Mouse (Mus musculus) large intestine, adult 2 months (tissue): ENCODE data around the gene Cenpt. TPM values are rescaled to one million over a fixed set of nuclear protein-coding genes. Genes with fewer than 3 reads are reported as not detected.

ENCODE experiments used
- DNase-seq: peaks from one replicate; pipeline ENCODE4 v3.0.0-alpha.2; 2012; ENCODE audit warnings: low read depth, low spot score
- WGBS: fragments of 180-500 bp; shearing (Covaris S2); methylation state at CpG from one replicate; pipeline ENCODE4 v1.1.7; 2018; 5-methylcytosine and 5-hydroxymethylcytosine counted together
- polyA plus RNA-seq: library from polyadenylated mRNA; depleted of rRNA; stranded (reverse); fragments of >200 nt; gene quantifications from 2 replicates; pipeline ENCODE4 v1.2.3, GENCODE M21; 2012; rRNA removed

Gene Cenpt
- polyA plus RNA-seq, 1 experiment = 20.5 TPM

- WGBS = 36% methylated on average over 3 of the region's 3 CpGs
- no peak for DNase-seq
Observed at GRCm38 (mm10) chr8:105811543-105811942, 41.5 kb downstream of the Cenpt start.

GRCm38 (mm10) chr8:105811061-105811460, 42.0 kb downstream of the Cenpt start:
- DNase-seq = no peak
- 77% methylated on average over 10 of the region's 10 CpGs for WGBS

GRCm38 (mm10) chr8:105810245-105810786, 42.8 kb downstream of the Cenpt start:
- no peak for DNase-seq
- WGBS = 85% methylated on average over 6 of the region's 6 CpGs

GRCm38 (mm10) chr8:105808480-105808879, 44.6 kb downstream of the Cenpt start:
- 81% methylated on average over 2 of the region's 2 CpGs for WGBS
- DNase-seq = no peak

- no peak for DNase-seq
- 66% methylated on average over 5 of the region's 5 CpGs for WGBS
Observed at GRCm38 (mm10) chr8:105807766-105808165, 45.3 kb downstream of the Cenpt start.

GRCm38 (mm10) chr8:105805964-105806363, 47.1 kb downstream of the Cenpt start:
- no peak for DNase-seq
- 37% methylated on average over 1 of the region's 1 CpGs for WGBS

- 57% methylated on average over 3 of the region's 3 CpGs for WGBS
- DNase-seq = no peak
Observed at GRCm38 (mm10) chr8:105805346-105805745, 47.7 kb downstream of the Cenpt start.

- no peak for DNase-seq
- WGBS = 77% methylated on average over 7 of the region's 7 CpGs
Observed at GRCm38 (mm10) chr8:105804797-105805196, 48.3 kb downstream of the Cenpt start.

GRCm38 (mm10) chr8:105801153-105801904, 51.7 kb downstream of the Cenpt start:
- WGBS = 73% methylated on average over 6 of the region's 6 CpGs
- no peak for DNase-seq

GRCm38 (mm10) chr8:105799091-105799812, 53.8 kb downstream of the Cenpt start:
- peak; percentile 70 for DNase-seq
- 22% methylated on average over 8 of the region's 8 CpGs for WGBS

- WGBS = 82% methylated on average over 5 of the region's 5 CpGs
- DNase-seq = no peak
Observed at GRCm38 (mm10) chr8:105798408-105798807, 54.7 kb downstream of the Cenpt start.

GRCm38 (mm10) chr8:105795785-105796184, 57.3 kb downstream of the Cenpt start:
- WGBS = 19% methylated on average over 1 of the region's 1 CpGs

More at GRCm38 (mm10) chr8:105795785-105796184, 57.3 kb downstream of the Cenpt start:
- no peak for DNase-seq

Other genes starting within 250 kb of the Cenpt start
- gene Ripor1, start 248.0 kb downstream of the Cenpt start, polyA plus RNA-seq = 7.1 and 10.2 TPM in 2 replicates
- gene Ctcf, start 216.7 kb downstream of the Cenpt start, polyA plus RNA-seq = 9.2 and 14.7 TPM in 2 replicates
- 0.21 and 0.32 TPM in 2 replicates for gene Agrp, start 215.9 kb downstream of the Cenpt start, polyA plus RNA-seq
- 4.1 and 4.3 TPM in 2 replicates for gene Carmil2, start 167.0 kb downstream of the Cenpt start, polyA plus RNA-seq
- gene Acd, start 152.2 kb downstream of the Cenpt start, polyA plus RNA-seq = 25.5 and 26.4 TPM in 2 replicates
- gene Pard6a, start 152.1 kb downstream of the Cenpt start, polyA plus RNA-seq = 9.2 and 11.5 TPM in 2 replicates
- gene 4933405L10Rik, start 145.6 kb downstream of the Cenpt start, polyA plus RNA-seq = not detected in 2 replicates
- gene Enkd1, start 145.1 kb downstream of the Cenpt start, polyA plus RNA-seq = 5.8 and 6.6 TPM in 2 replicates
- 5.6 and 8.7 TPM in 2 replicates for gene Gfod2, start 94.6 kb downstream of the Cenpt start, polyA plus RNA-seq
- gene Ranbp10, start 25.9 kb downstream of the Cenpt start, polyA plus RNA-seq = 13.9 and 20.0 TPM in 2 replicates
- not detected in 2 replicates for gene Tsnaxip1, start 25.5 kb downstream of the Cenpt start, polyA plus RNA-seq
- gene Thap11, start 1.9 kb upstream of the Cenpt start, polyA plus RNA-seq = 30.3 and 34.5 TPM in 2 replicates
- 32.0 and 34.5 TPM in 2 replicates for gene Nutf2, start 7.3 kb upstream of the Cenpt start, polyA plus RNA-seq
- 37.7 and 51.4 TPM in 2 replicates for gene Edc4, start 27.6 kb upstream of the Cenpt start, polyA plus RNA-seq
- gene Nrn1l, start 40.3 kb upstream of the Cenpt start, polyA plus RNA-seq = 0.84 and 1.2 TPM in 2 replicates
- gene Pskh1, start 47.2 kb upstream of the Cenpt start, polyA plus RNA-seq = 20.2 and 21.8 TPM in 2 replicates
- 6.3 and 8.0 TPM in 2 replicates for gene Ctrl, start 80.6 kb upstream of the Cenpt start, polyA plus RNA-seq
- gene Psmb10, start 85.2 kb upstream of the Cenpt start, polyA plus RNA-seq = 659 and 697 TPM in 2 replicates
- 0.89 and 1.0 TPM in 2 replicates for gene Lcat, start 90.1 kb upstream of the Cenpt start, polyA plus RNA-seq
- gene Slc12a4, start 112.8 kb upstream of the Cenpt start, polyA plus RNA-seq = 9.0 and 12.6 TPM in 2 replicates
- gene Dpep3, start 126.2 kb upstream of the Cenpt start, polyA plus RNA-seq = 0.10 and 0.14 TPM in 2 replicates
- 7.2 and 9.9 TPM in 2 replicates for gene Dus2, start 138.1 kb upstream of the Cenpt start, polyA plus RNA-seq
- not detected in 2 replicates for gene Dpep2nb, start 152.7 kb upstream of the Cenpt start, polyA plus RNA-seq
- 6.3 and 6.7 TPM in 2 replicates for gene Ddx28, start 158.6 kb upstream of the Cenpt start, polyA plus RNA-seq
- gene Nfatc3, start 205.6 kb upstream of the Cenpt start, polyA plus RNA-seq = 14.8 and 27.1 TPM in 2 replicates